Mouse (Mus musculus) stomach, postnatal 0 days (tissue): Measurements from ENCODE around the gene Tnr.

Experiments used
- CTCF ChIP-seq: IDR thresholded peaks from 2 replicates; pipeline ENCODE4 v1.5.1; 2016; ENCODE audit warnings: antibody characterized with exemption, low read depth, mild to moderate bottlenecking, moderate library complexity
- EP300 ChIP-seq: optimal IDR thresholded peaks from 2 replicates; pipeline ENCODE3; 2016; ENCODE audit warnings: antibody characterized with exemption

GRCm38 (mm10) chr1:159760970-159761369, 237.4 kb downstream of the Tnr start:
- TF ChIP-seq CTCF (no peak), EP300 (no peak)
